Mouse (Mus musculus): ENCODE data around the gene Dop1b.
"Not testable (repeated sequence)": the region's sequence is repeated elsewhere in the genome, so short reads cannot be mapped to it uniquely, and the experiment has no call there.

Dop1b gene

DNA sequence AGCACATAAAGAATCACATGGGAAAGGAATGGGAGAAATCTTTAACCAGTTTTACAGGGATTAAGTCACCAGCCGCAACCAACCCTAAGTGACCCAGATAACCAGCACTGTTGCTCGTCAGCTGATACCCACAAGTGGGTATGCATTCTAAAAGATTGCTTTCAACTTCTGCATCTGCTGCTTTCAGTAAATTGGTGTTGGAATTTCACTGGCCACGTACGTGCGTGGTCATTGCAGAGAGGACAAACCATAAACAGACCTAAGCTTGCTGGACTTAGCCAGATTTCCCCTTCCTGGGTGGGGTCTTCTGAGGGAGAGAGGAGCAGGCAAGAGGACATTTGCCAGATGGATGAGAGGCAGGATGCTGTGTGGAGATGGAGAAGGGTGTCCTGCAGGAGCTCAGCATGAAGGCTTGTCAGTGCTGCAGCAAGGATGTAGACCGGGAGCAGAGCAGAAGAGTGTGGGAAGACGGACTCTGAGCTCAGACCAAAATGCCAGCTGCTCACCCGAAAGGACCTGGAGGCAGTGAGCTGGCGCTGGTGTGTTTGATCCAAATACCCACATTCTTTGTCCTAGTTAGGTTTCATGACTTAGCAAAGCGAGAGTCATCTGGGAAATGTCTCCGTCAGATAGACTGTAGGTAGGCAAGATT, 86.3 kb downstream of the Dop1b start:
- peak in 1 of 2 experiments; percentile 22 for DNase-seq

DNA sequence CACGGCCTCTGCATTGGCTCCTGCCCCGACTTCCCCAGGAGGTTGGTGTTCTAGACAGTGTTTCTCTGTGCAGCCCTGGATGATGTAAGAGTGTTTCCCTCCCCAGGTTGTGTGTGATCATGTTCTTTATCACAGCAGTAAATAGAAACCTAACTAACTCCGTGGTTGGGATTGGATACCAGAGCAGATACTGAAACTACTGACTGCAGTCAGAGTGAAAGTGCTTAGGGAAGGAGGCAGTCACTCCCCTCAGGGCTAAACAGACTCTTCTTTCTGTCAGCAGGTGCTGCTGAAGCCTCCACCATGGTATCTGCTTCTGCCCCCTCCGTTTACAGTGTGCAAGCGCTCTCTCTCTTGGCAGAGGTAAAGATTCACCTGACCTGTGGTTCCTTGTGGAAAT, 86.9 kb downstream of the Dop1b start:
- DNase-seq, result no peak

- DNase-seq, result peak; percentile 29 to 32
Observed at GRCm38 (mm10) chr16:93799071-93799470, 87.4 kb downstream of the Dop1b start.

DNA sequence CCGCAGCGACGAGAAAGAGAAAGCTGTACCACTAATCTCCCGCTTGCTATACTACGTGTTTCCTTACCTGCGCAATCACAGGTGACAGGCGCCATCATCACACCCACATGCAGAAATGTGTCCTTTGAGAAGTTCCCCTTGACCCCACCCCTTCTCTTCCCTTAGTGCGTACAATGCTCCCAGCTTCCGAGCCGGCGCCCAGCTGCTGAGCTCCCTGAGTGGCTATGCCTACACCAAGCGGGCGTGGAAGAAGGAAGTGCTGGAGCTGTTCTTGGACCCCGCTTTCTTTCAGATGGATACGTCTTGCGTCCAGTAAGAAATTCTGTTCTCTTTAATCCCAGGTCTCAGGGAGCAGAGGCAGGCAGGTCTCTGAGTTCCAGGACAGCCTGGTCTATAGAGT, 88.2 kb downstream of the Dop1b start:
- DNase-seq, result no peak

- DNase-seq, result no peak
Observed at GRCm38 (mm10) chr16:93807167-93807566, 95.5 kb downstream of the Dop1b start.

DNA sequence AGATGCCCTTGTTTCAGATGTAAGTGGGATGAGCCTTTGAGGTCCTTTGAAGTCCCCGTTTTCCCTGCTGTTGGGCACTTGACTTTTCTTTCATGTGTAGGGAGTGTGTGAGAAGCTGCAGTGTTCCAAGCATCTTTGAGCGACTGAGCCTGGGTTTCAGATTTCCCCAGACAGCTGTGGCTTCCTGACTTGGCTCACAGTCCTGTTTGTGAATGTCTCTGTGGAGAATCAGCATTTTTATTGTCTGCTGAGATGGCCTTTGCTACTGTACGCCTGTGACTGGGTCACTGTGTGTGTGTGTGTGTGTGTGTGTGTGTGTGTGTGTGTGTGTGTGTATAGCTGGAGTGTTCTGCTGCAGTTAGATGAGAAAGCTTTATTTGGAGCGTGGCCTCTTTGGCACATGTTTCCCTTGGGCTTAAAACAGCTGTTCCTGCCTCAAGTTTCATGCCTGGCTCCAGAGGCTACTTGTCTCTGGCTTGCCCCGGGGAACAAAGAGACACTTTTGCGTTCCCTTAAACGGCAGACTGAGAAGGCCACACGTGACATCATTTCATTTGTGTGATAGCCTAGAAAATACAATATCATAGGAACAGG, 96.4 kb downstream of the Dop1b start:
- no peak for DNase-seq

DNA sequence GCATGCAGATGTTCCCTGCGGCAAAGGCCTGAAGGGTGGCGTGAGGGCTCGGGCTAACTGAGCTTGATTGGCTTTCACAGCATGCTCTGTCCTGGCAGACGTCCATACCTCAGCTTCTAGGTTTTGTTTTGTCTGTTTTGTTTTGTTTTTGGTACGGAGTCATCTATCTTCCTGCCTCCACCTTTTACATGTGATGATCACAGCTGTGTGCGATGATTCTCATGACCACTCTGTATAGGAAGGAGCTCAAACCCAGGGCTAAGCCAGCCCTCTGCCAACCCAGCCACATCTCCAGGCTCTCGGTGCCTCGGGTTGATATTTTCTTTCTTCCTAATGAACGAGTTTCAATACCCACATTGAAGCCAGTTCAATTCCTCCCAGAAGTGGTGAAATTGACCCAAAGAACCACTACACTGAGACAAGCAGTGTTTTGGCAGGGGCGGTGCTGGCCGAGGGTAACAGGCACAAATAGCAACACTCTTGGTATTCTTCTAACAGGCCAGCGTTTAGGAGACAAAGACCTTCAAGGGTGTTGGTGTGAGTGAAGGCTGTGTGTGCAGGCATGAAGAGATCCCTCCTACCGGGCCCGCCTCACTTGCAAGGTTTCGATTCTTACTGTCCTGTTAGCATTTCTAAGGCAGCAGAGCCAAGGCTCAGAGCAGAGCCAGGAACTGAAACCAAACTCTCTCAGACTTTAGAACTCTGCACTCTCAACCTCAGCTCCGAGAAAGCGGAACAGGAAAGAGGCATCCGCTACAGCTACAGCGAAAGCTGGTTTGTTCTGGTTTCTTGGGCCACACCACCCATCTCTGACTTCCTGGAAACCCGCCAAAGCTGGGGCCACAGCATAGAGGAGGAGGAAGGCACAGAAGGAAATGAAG, 104.4 kb downstream of the Dop1b start:
- no peak for DNase-seq

DNA sequence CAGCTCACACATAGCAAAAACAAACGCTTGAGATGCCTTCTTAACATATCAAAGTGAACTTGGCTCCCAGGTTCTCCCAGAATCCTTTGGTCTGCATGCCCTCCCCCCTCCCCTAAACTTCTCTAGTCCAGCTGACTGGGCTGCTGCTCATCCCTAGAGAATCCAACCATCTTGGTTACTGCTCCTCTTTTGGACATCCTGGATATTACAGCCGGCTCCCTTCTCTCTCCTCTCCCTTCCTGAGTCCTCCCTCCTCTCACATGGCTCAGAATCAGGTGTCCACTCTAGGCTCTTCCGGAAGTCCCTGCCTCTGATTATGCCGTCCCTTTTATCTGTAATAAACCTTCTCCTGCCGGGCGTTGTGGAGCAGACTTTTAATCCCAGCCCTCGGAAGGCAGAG, 105.2 kb downstream of the Dop1b start:
- no peak for DNase-seq

- no peak for DNase-seq
Observed at GRCm38 (mm10) chr16:93817371-93817770, 105.7 kb downstream of the Dop1b start.

DNA sequence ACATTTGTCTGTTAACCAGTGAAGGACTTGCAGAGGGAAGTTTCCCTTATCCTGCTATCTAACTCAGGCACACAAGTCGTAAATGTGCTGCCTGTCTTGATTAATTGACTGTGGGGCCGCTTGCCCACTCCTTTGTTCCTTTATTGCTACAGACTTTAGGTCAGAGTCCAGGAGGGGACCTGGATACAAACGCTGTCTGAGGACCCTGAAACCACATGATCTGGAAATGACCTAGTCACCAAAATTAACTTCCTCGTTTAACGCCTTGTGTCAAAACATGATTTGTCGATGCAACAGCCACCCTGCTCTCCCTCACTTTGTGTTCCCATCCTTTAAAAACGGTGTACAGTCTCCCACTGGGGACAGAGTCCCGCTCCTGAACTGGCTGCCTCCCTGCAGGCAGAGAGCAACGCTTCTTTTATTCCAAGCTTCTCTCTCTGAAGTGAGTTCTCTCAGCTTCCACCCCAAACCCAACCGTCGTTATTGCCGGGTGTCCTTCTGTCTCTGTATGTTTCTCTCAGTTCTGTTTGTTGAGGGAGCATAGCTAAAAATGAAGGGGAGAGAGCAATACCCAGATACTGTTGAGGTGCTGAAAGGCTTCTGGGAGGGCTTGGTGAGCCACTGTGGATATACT, 107.1 kb downstream of the Dop1b start:
- no peak for DNase-seq

- DNase-seq, result no peak
Observed at GRCm38 (mm10) chr16:93819325-93819696, 107.6 kb downstream of the Dop1b start.

DNA sequence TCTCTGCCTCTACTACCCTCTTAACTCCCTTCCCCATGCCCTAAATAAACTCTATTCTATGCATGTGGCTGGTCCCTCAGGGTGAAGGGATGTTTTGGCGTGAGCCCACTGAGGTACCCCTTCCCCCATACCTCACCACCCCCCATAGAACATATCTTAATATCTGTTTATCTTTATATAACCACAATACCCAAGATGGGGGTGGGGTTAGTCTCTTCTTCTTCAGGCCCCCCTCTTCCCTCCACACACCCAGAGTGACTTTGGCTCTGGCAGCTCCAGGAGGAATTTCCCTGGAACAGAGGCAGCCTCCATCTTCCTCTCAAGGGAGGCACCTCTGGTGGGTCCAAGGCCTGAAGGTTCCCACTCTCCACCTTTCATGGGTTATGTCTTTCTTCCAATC, 108.3 kb downstream of the Dop1b start:
- no peak for DNase-seq

DNA sequence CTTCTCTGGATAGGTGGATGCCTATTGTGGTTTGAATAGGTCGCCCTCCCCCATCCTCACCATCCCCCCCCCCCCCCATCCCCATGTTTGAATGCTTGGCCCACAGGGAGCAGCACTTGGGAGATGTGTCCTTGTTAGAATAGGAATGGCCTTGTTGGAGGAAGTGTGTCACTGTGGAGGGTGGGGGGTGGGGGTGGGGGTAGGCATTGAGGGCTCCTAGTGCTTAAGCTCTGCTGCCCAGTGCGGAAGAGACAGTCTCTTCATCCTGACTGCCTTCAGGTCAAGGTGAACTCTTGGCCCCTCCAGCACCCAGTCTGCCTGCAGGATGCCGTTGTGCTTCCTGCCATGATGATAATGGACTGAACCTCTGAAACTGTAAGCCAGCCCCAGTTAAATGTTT, 110.0 kb downstream of the Dop1b start:
- DNase-seq, result no peak

- DNase-seq, result not testable (repeated sequence)
Observed at GRCm38 (mm10) chr16:93822433-93823225, 110.9 kb downstream of the Dop1b start.

DNA sequence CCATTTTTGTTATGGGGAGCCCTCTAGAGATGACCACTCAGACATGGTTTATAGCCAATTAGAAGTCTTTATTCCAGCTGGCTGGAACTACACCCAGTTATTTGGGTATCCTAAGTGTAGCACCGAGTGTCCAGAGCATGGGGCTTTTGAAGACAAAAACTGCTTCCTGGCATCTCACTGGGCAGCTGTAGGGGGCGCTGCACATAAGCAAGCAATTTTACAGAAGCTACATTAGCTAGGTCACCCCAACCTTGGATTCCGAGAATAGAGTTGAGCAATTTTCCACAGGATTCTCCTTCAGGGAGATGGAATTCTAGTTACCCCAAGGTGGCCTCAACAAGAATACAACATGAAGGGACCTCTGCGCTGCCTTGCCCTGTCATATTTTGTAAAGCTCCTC, 113.1 kb downstream of the Dop1b start:
- no peak for DNase-seq

DNA sequence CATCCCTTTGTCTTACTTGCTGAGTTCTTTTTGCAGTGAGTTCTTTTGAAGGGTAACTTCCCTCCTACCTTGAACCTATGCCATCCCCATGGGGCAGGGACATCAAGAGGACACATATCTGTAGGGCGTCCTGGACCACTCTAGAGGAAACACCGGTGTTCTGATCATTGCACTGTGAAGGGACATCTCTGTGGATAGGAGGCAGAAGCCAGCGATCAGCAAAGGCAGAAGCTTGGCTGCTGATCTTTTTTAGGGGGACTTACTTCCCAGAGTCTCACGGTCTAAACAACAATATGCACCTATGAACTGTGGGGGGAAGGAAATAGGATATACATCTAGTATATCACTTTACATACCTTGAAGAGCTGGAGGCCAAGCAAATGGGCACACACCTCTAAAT, 113.8 kb downstream of the Dop1b start:
- DNase-seq, result no peak

DNA sequence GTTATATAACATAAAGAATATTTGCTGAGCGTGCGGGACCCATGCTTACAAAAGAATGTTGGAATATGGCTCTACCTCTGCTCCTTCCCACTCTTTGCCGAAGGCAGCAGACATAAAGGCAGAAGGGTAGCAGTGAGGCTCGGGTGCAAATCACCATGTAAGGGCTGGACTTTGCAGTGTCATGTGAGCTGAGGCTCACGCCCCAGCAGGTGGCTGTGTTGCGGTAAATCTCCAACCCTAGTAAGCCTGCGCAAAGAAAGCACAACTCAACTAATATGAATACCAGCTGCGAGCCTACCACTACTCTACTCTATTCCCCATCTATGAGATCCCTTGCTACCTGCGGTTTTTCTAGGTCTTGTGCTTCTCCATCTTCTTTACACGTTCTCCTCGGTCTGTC, 114.3 kb downstream of the Dop1b start:
- no peak for DNase-seq

DNA sequence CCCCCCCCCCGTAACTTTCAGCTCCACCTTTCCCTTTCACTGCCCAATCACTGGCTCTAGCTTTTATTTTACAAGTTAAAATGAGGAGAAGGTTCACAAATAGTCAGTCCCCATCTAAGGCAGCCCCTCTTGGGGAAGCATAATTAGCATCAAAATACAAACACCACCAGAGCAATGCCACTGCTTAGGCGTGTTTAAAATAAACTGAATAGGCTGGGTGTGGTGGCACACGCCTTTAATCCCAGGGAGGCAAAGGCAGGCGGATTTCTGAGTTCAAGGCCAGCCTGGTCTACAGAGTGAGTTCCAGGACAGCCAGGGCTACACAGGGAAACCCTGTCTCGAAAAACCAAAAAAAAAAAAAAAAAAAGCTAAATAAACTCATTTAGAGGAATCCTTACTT, 114.8 kb downstream of the Dop1b start:
- DNase-seq, result not testable (repeated sequence)

DNA sequence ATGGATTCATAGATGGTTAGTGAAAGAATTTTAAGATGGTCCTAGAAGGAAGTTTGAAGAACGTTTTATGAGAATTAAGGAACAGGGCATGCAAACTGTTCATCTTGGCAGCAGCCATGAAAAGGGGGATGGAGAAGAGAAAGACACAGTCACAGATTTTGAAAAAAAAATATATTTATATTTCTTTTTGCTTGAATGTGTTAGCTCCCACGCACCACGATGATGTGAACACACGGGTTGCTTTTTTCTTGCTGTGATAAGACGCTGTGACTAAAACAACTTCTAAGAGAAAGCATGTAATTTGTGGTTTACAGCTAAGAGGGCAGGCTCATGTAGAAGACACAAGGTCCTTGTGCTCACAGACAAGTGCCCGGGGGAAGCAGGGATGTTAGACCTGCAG, 115.2 kb downstream of the Dop1b start:
- DNase-seq, result no peak

GRCm38 (mm10) chr16:93829526-93829925, 117.8 kb downstream of the Dop1b start:
- DNase-seq, result no peak

DNA sequence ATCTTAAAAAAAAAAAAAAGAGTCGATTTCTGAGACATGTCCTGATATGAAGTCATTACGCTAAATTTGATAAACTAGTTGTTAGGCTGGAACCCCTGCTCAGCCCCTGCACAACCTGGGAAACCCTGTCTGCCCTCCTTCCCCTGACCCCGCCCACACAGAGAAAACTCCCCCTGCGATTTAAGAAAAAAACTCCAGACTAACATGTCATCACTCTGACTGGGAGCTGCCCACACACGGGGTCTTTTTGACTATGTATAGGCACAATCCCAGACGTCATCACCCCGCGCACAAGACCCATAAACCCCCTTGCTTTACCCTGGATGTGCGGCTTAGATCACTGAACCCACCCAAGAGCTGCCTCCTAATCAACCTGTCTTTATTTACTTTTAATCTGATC, 118.4 kb downstream of the Dop1b start:
- DNase-seq, result no peak

DNA sequence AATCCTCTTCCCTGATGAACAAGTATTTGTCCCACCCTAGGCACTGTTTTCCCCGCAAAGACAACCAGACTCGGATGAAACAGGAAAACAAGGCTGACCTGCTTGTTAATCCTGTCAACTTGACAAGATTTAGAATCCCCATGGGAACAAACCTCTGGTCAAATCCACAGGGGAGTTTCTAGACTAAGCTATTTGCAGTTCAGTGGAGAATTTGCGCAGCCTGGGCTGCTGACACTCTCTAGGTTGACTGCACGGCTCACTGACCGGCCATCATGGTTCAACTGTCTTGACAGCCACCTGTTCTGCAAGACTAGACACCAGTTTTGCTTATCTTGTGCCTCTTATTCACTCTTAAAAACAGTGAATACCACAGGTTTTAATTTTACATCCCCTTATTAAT, 119.2 kb downstream of the Dop1b start:
- no peak for DNase-seq

Data from cerebellum, postnatal 36 days (tissue).